Mouse (Mus musculus) adrenal gland, postnatal 14 days (tissue): ENCODE data around the gene Plb1. TPM values are rescaled to one million over a fixed set of nuclear protein-coding genes. Genes with fewer than 3 reads are reported as not detected.

Source experiments
- DNase-seq: peaks from one replicate; pipeline ENCODE4 v3.0.0; 2021; ENCODE audit warnings: mixed read lengths
- total RNA-seq: library from RNA; stranded (reverse); gene quantifications from 2 replicates; pipeline ENCODE4 v1.2.3, GENCODE M21; 2021

The Plb1 gene
- total RNA-seq, 1 experiment from 2014 or later, result not detected

GRCm38 (mm10) chr5:32245385-32245784 lies 12.9 kb downstream of the Plb1 start:
- DNase-seq, result no peak

- no peak for DNase-seq
These were observed 28.2 kb downstream of the Plb1 start for GRCm38 (mm10) chr5:32260751-32261150.

GRCm38 (mm10) chr5:32261251-32261650 lies 28.7 kb downstream of the Plb1 start:
- DNase-seq, result no peak

- DNase-seq, result no peak
These were observed 30.0 kb downstream of the Plb1 start for GRCm38 (mm10) chr5:32262534-32262933.

GRCm38 (mm10) chr5:32272502-32272901 lies 40.0 kb downstream of the Plb1 start:
- peak; percentile 33 for DNase-seq

- DNase-seq, result no peak
These were observed 45.6 kb downstream of the Plb1 start for GRCm38 (mm10) chr5:32278000-32278694.

- DNase-seq, result no peak
These were observed 47.6 kb downstream of the Plb1 start for GRCm38 (mm10) chr5:32280066-32280465.

- DNase-seq, result no peak
These were observed 49.8 kb downstream of the Plb1 start for GRCm38 (mm10) chr5:32282345-32282744.

- no peak for DNase-seq
These were observed 50.9 kb downstream of the Plb1 start for GRCm38 (mm10) chr5:32283457-32283856.

- no peak for DNase-seq
These were observed 53.8 kb downstream of the Plb1 start for GRCm38 (mm10) chr5:32286315-32286714.

GRCm38 (mm10) chr5:32288021-32288420 lies 55.5 kb downstream of the Plb1 start:
- no peak for DNase-seq

- DNase-seq, result no peak
These were observed 58.8 kb downstream of the Plb1 start for GRCm38 (mm10) chr5:32291316-32291715.

- DNase-seq, result peak; percentile 78
These were observed 70.7 kb downstream of the Plb1 start for GRCm38 (mm10) chr5:32302991-32303921.

GRCm38 (mm10) chr5:32307106-32307505 lies 74.6 kb downstream of the Plb1 start:
- no peak for DNase-seq

- DNase-seq, result no peak
These were observed 76.1 kb downstream of the Plb1 start for GRCm38 (mm10) chr5:32308647-32309046.

GRCm38 (mm10) chr5:32309714-32310113 lies 77.2 kb downstream of the Plb1 start:
- DNase-seq, result no peak

- no peak for DNase-seq
These were observed 78.3 kb downstream of the Plb1 start for GRCm38 (mm10) chr5:32310802-32311201.

- DNase-seq, result no peak
These were observed 79.2 kb downstream of the Plb1 start for GRCm38 (mm10) chr5:32311589-32312166.

- no peak for DNase-seq
These were observed 81.2 kb downstream of the Plb1 start for GRCm38 (mm10) chr5:32313671-32314070.

GRCm38 (mm10) chr5:32314731-32315130 lies 82.2 kb downstream of the Plb1 start:
- peak; percentile 28 for DNase-seq

GRCm38 (mm10) chr5:32322146-32322811 lies 89.8 kb downstream of the Plb1 start:
- peak; percentile 68 for DNase-seq

GRCm38 (mm10) chr5:32328139-32328538 lies 95.6 kb downstream of the Plb1 start:
- DNase-seq, result no peak
